Mouse (Mus musculus): ENCODE data around the gene Mef2a. TPM values are rescaled to one million over a fixed set of nuclear protein-coding genes. Genes with fewer than 3 reads are reported as not detected.

The Mef2a gene
- 31.8 and 32.3 TPM in 2 replicates for polyA plus RNA-seq (2015; fragmentation: Nextera tagmentation; extraction: Ambion mirVana)

DNA sequence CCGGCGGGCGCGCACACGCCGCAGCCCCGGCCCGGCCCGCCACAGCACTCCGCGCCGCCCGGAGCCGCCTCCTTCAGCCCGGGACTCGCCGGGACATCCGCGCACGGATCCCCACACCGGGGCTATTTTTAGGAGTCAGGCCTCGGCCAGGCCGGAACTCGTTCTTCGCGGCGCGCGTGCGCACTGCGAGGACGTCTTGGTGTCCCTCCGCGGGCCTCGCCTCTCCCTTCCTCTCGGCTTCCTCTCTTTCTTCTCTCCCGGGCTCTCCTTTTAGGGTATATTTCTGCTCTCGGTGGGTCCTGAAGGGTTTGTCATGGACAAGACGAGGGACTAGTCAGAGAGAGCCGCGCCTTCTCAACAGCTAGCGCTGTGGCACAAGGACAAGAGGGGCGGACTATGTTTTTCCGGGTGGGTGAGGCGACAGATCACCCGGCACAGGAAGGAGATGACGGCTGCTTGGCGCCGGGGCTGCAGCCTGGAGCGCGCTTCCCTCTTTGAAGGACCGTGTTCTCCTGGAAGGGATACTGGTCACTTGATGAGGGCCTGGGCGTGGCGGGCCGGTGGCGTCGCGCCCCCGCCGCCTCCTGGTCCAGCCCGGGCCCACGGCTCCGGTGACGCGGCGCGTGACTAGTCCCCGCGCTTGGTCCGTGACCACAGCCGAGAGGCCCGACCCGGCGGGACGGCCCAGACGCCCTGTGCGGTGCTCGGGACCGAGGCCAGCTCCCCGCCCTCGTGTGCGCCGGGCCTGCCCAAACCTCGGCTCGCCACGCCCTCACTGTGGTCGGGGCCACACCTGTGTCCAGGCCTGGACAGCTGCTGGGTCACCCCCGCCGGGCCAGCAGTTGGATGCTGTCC lies at the start of gene Mef2a:
Gene Mef2a, minus strand, starts transcription at position 130 of the 855 bp plus-strand sequence.

DNA sequence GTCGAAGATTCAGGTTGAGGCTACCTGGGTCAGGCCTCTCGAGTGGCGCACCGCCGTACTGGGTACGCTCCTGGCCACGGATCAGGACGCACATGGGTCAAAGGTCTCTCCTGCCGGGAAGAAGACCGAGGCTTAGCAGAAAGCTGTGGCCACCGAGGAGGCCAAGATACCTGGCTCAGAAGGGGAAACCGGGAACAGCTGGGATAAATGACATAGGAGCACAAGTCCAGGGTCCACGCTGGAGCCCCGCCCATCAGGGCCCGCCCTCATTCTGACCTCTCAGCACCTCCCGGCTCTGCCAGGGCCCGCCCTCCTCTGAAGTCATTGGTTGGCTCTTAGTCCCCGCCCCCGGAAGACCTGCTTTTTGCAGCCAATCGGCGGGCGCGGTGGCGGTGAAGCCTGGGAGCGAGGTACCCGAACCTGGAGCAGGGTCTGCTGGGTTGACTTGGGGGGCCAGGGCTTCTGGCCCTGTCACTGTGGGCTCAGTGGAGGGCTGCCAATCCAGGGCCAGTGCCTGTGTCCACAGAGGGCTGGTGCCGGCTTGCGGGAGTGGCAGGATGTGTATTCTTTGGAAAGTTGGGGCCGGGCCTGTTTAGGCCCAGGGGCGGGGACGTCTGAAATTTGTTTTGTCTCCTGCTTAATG lies 150.3 kb downstream of the Mef2a start, which contains the start of gene Lysmd4:
Gene Lysmd4, plus strand, starts transcription at position 325 of the 643 bp plus-strand sequence.

Other genes with a start within 250 kb of the Mef2a start
- 38.7 and 41.6 TPM in 2 replicates for gene Lysmd4, start 150.3 kb downstream of the Mef2a start, polyA plus RNA-seq (2015; fragmentation: Nextera tagmentation; extraction: Ambion mirVana)